Mouse (Mus musculus) liver, postnatal 0 days (tissue): ENCODE data around the gene Scn9a.

Experiments used
- CTCF ChIP-seq: sonication (generic); IDR thresholded peaks from 2 replicates; pipeline ENCODE4 v1.5.1; 2016; ENCODE audit warnings: antibody characterized with exemption, low read depth
- EP300 ChIP-seq: IDR thresholded peaks from 2 replicates; pipeline ENCODE4 v1.6.1; 2016; ENCODE audit warnings: antibody characterized with exemption, low read depth, mild to moderate bottlenecking

- TF ChIP-seq CTCF (peak; percentile 37), EP300 (no peak)
These were observed 161.5 kb downstream of the Scn9a start for GRCm38 (mm10) chr2:66473181-66473822.
